Mouse (Mus musculus) heart, adult 2 months (tissue): ENCODE measurements around the gene Myof.

Experiments used
- CTCF ChIP-seq: fragments of 200-600 bp; IDR thresholded peaks from 2 replicates; pipeline ENCODE4 v1.8.1; 2022; ENCODE audit warnings: antibody characterized with exemption, mild to moderate bottlenecking, moderate library complexity
- EP300 ChIP-seq: fragments of 200-500 bp; IDR thresholded peaks from 2 replicates; pipeline ENCODE4 v1.6.1; 2011; ENCODE audit warnings: low read depth, low read length, control low read depth; ENCODE audit not compliant: insufficient read depth
- POLR2A ChIP-seq: fragments of 200-500 bp; IDR thresholded peaks from 2 replicates; pipeline ENCODE4 v1.6.1; 2011; ENCODE audit warnings: mild to moderate bottlenecking, low read depth, low read length, control low read depth; ENCODE audit not compliant: insufficient read depth

DNA sequence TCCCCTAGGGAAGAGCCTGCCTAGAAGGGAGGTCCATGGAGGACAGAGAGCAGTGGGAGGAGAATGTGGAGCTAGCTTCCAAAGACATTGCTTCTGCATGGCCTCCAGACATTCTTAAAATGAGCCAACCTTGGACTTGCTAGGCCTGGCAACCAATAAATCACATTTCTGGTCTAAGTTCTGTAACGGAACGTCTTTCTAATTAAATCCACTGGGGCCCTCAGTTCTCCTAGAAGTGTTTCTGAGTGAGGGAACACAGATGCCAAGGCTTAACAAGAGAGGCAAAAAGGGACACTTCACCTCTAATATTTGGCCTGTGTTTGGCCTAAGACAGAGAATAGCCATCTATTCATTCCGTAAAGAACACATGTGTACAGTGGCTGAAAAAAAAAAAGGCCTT is 136.5 kb downstream of the Myof start:
- TF ChIP-seq POLR2A (no peak), CTCF (no peak), EP300 (no peak)
